Mouse (Mus musculus): ENCODE results near the gene Ddx20.

Ddx20 gene

GRCm38 (mm10) chr3:105666996-105667523 is 20.3 kb downstream of the Ddx20 start:
- no peak for DNase-seq (ENCODE audit: low spot score)

- no peak for DNase-seq (ENCODE audit: low spot score)
Measured at GRCm38 (mm10) chr3:105665105-105665765, 22.1 kb downstream of the Ddx20 start.

- no peak for DNase-seq (ENCODE audit: low spot score)
Measured at GRCm38 (mm10) chr3:105663043-105663442, 24.3 kb downstream of the Ddx20 start.

- no peak for DNase-seq (ENCODE audit: low spot score)
Measured at GRCm38 (mm10) chr3:105660530-105660929, 26.8 kb downstream of the Ddx20 start.

- DNase-seq (ENCODE audit: low spot score), result no peak
Measured at GRCm38 (mm10) chr3:105655031-105655585, 32.3 kb downstream of the Ddx20 start.

GRCm38 (mm10) chr3:105653544-105654380 is 33.6 kb downstream of the Ddx20 start:
- DNase-seq (ENCODE audit: low spot score), result no peak

GRCm38 (mm10) chr3:105648889-105649567 is 38.3 kb downstream of the Ddx20 start:
- DNase-seq (ENCODE audit: low spot score), result no peak

GRCm38 (mm10) chr3:105643566-105643965 is 43.8 kb downstream of the Ddx20 start:
- DNase-seq (ENCODE audit: low spot score), result no peak

GRCm38 (mm10) chr3:105642186-105642585 is 45.2 kb downstream of the Ddx20 start:
- DNase-seq (ENCODE audit: low spot score), result peak; percentile 40

- DNase-seq (ENCODE audit: low spot score), result no peak
Measured at GRCm38 (mm10) chr3:105633021-105633420, 54.4 kb downstream of the Ddx20 start.

GRCm38 (mm10) chr3:105632296-105632695 is 55.1 kb downstream of the Ddx20 start:
- no peak for DNase-seq (ENCODE audit: low spot score)

Measured in ovary, postnatal 36 days (tissue).